Comparison of ENCODE assay signal across 17 mouse cellular contexts in the genomic region with DNA sequence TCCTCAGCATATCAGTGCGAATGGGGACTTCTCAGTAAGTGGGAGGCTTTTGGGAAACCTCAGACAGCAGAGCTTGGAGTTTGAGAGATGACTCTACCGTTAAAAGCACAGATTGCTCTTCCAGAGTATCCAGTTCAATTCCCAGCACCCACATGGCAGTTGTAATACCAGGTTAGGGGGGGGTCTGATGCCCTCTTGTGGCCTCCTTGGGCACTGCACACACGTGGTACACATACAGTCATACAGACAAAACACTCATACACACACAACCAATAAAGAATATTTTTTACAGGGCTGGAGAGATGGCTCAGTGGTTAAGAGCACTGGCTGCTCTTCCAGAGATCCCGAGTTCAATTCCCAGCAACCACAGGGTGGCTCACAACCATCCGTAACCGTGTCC. TPM values are rescaled to one million over a fixed set of nuclear protein-coding genes. Genes with fewer than 3 reads are reported as not detected.
"Had no signal": no experiment of that assay in that cellular context is flagged by ENCODE, and none has a peak within 500 bp of the region (broad histone marks: within the 10 kb centered on the region; RNA-seq: fewer than 3 reads in every experiment).

No protein-coding gene starts in this region.

- H3K36me3 ChIP-seq: limb, embryonic 13.5 days; midbrain, embryonic 10.5 days; midbrain, embryonic 15.5 days; neural tube, embryonic 13.5 days; stomach, embryonic 15.5 days had no signal

- H3K4me1 ChIP-seq: limb, embryonic 13.5 days; midbrain, embryonic 10.5 days; midbrain, embryonic 15.5 days; neural tube, embryonic 13.5 days; stomach, embryonic 15.5 days had no signal

- H3K27me3 ChIP-seq: limb, embryonic 13.5 days; neural tube, embryonic 13.5 days; stomach, embryonic 15.5 days had no signal

- H3K9me3 ChIP-seq: midbrain, embryonic 15.5 days; neural tube, embryonic 13.5 days; stomach, embryonic 15.5 days had no signal

- H3K4me2 ChIP-seq: limb, embryonic 13.5 days; midbrain, embryonic 15.5 days; neural tube, embryonic 13.5 days; stomach, embryonic 15.5 days had no signal

- H3K9ac ChIP-seq: limb, embryonic 13.5 days; midbrain, embryonic 15.5 days; neural tube, embryonic 13.5 days; stomach, embryonic 15.5 days had no signal

- ATAC-seq: midbrain, embryonic 15.5 days had no signal

- H3K27ac ChIP-seq: kidney, postnatal 0 days; limb, embryonic 13.5 days; midbrain, embryonic 10.5 days; midbrain, embryonic 15.5 days; neural tube, embryonic 13.5 days; stomach, embryonic 15.5 days had no signal

- H3K4me3 ChIP-seq: limb, embryonic 13.5 days; midbrain, embryonic 10.5 days; midbrain, embryonic 15.5 days; neural tube, embryonic 13.5 days; stomach, embryonic 15.5 days had no signal

- DNase-seq: kidney, adult 11 months; kidney, adult 9 months; kidney, postnatal 36 days; left cerebral cortex, postnatal 4 days; lung, adult 18-20 months; lung, postnatal 4 days; right cerebral cortex, postnatal 14 days; thymus, adult 18-20 months; thymus, postnatal 14 days had no signal

RNA-seq across cellular contexts. Expression of gene Scn5a, which starts 54.3 kb away (rescaled TPM):
- total RNA-seq: liver, adult 2 months; megakaryocyte, adult 5-6 weeks had no signal
- polyA plus RNA-seq: liver, adult 2 months had no signal
